Mouse (Mus musculus) frontal cortex, postnatal 10 days (tissue): ENCODE data around the gene Gm4141.
"Not testable (repeated sequence)": the region's sequence is repeated elsewhere in the genome, so short reads cannot be mapped to it uniquely, and the experiment has no call there.

Source experiments
- DNase-seq, 2 experiments: peaks; one replicate each; pipeline ENCODE4 v3.0.0; 2022; ENCODE audit warnings: low spot score in 2 of 2, mixed read lengths in 1 of 2

The Gm4141 gene

GRCm38 (mm10) chr7:20576141-20576540, at the start of gene Gm4141:
Gm4141 (minus strand) TSS chr7:20576241.
- DNase-seq, result not testable (repeated sequence)

- DNase-seq, result not testable (repeated sequence)
Measured at GRCm38 (mm10) chr7:20598921-20599320, 22.9 kb upstream of the Gm4141 start, which contains the start of gene Gm4513. Gm4513 (minus strand) TSS chr7:20599021.

- DNase-seq, result not testable (repeated sequence)
Measured at GRCm38 (mm10) chr7:20545657-20546056, 30.4 kb downstream of the Gm4141 start, which contains the start of gene Gm5726. Gm5726 (minus strand) TSS chr7:20545757.

- not testable (repeated sequence) for DNase-seq
Measured at GRCm38 (mm10) chr7:20533537-20533936, 42.5 kb downstream of the Gm4141 start, which contains the start of gene Vmn1r104. Vmn1r104 (plus strand) TSS chr7:20533837.
